8 mouse cellular contexts compared by ENCODE assay signal in genomic region chrX:152001182-152001684, GRCm38 (mm10). TPM values are rescaled to one million over a fixed set of nuclear protein-coding genes. Genes with fewer than 3 reads are reported as not detected.
A peak's percentile ranks its signal among the peaks of the same experiment; 100 is the strongest.
DNase-seq lines count a peak whose midpoint lies in the region; ATAC-seq and TF ChIP-seq lines count a peak whose summit lies in the region.

No protein-coding gene starts in this region.

- H3K9me3 ChIP-seq in lung, embryonic 14.5 days (ENCODE audit: low read depth, low read length) = no peaks in the 10 kb centered on the region
- peaks cover 4% of the 10 kb centered on the region; the same call in 1 of the 2 replicates for H3K9me3 ChIP-seq in erythroblast, embryonic 14.5 days (ENCODE audit: control insufficient read depth, low read length)
- no peaks in the 10 kb centered on the region for H3K9me3 ChIP-seq in limb, embryonic 13.5 days

- peaks cover 11% of the 10 kb centered on the region; the same call in 1 of the 2 replicates for H3K36me3 ChIP-seq in lung, embryonic 14.5 days (ENCODE audit: insufficient read depth)
- H3K36me3 ChIP-seq in erythroblast, embryonic 14.5 days (ENCODE audit: control insufficient read depth) = peaks cover 25% of the 10 kb centered on the region
- peaks cover 17% of the 10 kb centered on the region; the same call in 1 of the 2 replicates for H3K36me3 ChIP-seq in limb, embryonic 13.5 days

- 30% methylated on average over 9 of the region's 9 CpGs for WGBS in lung, embryonic 14.5 days
- 37% methylated on average over 9 of the region's 9 CpGs for WGBS in limb, embryonic 13.5 days
- 35% methylated on average over 9 of the region's 9 CpGs for WGBS in olfactory bulb, adult 2 months

- H3K9ac ChIP-seq in lung, embryonic 14.5 days = peak overlapping the region; percentile 54; the same call in 1 of the 2 replicates
- no peak overlapping the region for H3K9ac ChIP-seq in limb, embryonic 13.5 days

- H3K27ac ChIP-seq in lung, embryonic 14.5 days (ENCODE audit: low read depth) = no peak overlapping the region
- peak overlapping the region; percentile 44; the same call in 1 of the 2 replicates for H3K27ac ChIP-seq in limb, embryonic 13.5 days
- no peak overlapping the region for H3K27ac ChIP-seq in olfactory bulb, adult 2 months (ENCODE audit: insufficient read depth, low read depth, low read length)

- peak overlapping the region; percentile 50 for H3K4me3 ChIP-seq in lung, embryonic 14.5 days (ENCODE audit: low read depth, low read length)
- H3K4me3 ChIP-seq in erythroblast, embryonic 14.5 days (replicated peaks) = peak overlapping the region; percentile 76
- H3K4me3 ChIP-seq in limb, embryonic 13.5 days = peak overlapping the region; percentile 52
- H3K4me3 ChIP-seq in olfactory bulb, adult 2 months (ENCODE audit: insufficient read depth, low read depth, low read length) = peak overlapping the region; percentile 65; the same call in 1 of the 2 replicates

- H3K4me1 ChIP-seq in lung, embryonic 14.5 days (ENCODE audit: insufficient read depth) = no peaks in the 10 kb centered on the region
- H3K4me1 ChIP-seq in erythroblast, embryonic 14.5 days (ENCODE audit: control insufficient read depth) = peaks cover 19% of the 10 kb centered on the region
- H3K4me1 ChIP-seq in limb, embryonic 13.5 days = no peaks in the 10 kb centered on the region
- H3K4me1 ChIP-seq in olfactory bulb, adult 2 months (ENCODE audit: control insufficient read depth, insufficient read depth, low read length) = no peaks in the 10 kb centered on the region

- no peak for TF ChIP-seq POLR2A in olfactory bulb, adult 2 months (IDR thresholded peaks at IDR 0.05; ENCODE audit: insufficient read depth, low read depth, low read length)

- H3K4me2 ChIP-seq in lung, embryonic 14.5 days = peak overlapping the region; percentile 63
- H3K4me2 ChIP-seq in limb, embryonic 13.5 days (replicated peaks) = peak overlapping the region; percentile 54

- peak; percentile 7; the same call in 1 of the 2 replicates for ATAC-seq in lung, embryonic 14.5 days (ENCODE audit: insufficient read depth)
- ATAC-seq in limb, embryonic 13.5 days (ENCODE audit: low FRiP score, low read depth) = peak; percentile 22; the same call in 1 of the 2 replicates

- no peak for TF ChIP-seq CTCF in lung, embryonic 14.5 days (IDR thresholded peaks at IDR 0.05; ENCODE audit: low read depth)
- TF ChIP-seq CTCF in olfactory bulb, adult 2 months (IDR thresholded peaks at IDR 0.05; ENCODE audit: insufficient read depth, low read depth, low read length) = no peak

- H3K27me3 ChIP-seq in lung, embryonic 14.5 days (ENCODE audit: insufficient read depth, low read length) = 0 out of 2 replicates have a peak, but pooled peaks cover 4% of the 10 kb centered on the region
- H3K27me3 ChIP-seq in erythroblast, embryonic 14.5 days (ENCODE audit: control insufficient read depth) = peaks cover 28% of the 10 kb centered on the region
- peaks cover 67% of the 10 kb centered on the region for H3K27me3 ChIP-seq in limb, embryonic 13.5 days

- peak; percentile 0 for DNase-seq in lung, embryonic 14.5 days
- DNase-seq in lung, postnatal 25 days (ENCODE audit: low spot score) = no peak
- no peak for DNase-seq in T-cell, adult 2 months (ENCODE audit: low spot score)
- no peak for DNase-seq in layer of hippocampus, adult 18-20 months (ENCODE audit: low spot score in 2 of 2)
- DNase-seq in kidney, adult 11 months = no peak

RNA-seq across cellular contexts. Expression of gene Hsd17b10, which starts 0.4 kb away (rescaled TPM):
- 219 and 223 TPM in 2 replicates for polyA plus RNA-seq in lung, embryonic 14.5 days (2014; fragmentation: Nextera tagmentation; extraction: Ambion mirVana)
- 1.6 and 2.3 TPM in 2 replicates for polyA plus RNA-seq in erythroblast, embryonic 14.5 days (2012)
- polyA plus RNA-seq in limb, embryonic 13.5 days (2015; fragmentation: Nextera tagmentation; extraction: Ambion mirVana) = 261 and 274 TPM in 2 replicates
- polyA plus RNA-seq in olfactory bulb, adult 2 months (2012; ENCODE audit: insufficient read depth, insufficient read length, low replicate concordance, missing spikeins) = not detected in 2 replicates
- 10 to 100 TPM; 48.6 to 49.5 TPM for total RNA-seq in layer of hippocampus, adult 18-20 months (2021)

RNA-seq across cellular contexts. Expression of gene Ribc1, which starts 14.9 kb away (rescaled TPM):
- polyA plus RNA-seq in lung, embryonic 14.5 days (2014; fragmentation: Nextera tagmentation; extraction: Ambion mirVana) = 1.5 and 2.0 TPM in 2 replicates
- polyA plus RNA-seq in erythroblast, embryonic 14.5 days (2012) = 0.25 and 0.48 TPM in 2 replicates
- 2.3 and 2.6 TPM in 2 replicates for polyA plus RNA-seq in limb, embryonic 13.5 days (2015; fragmentation: Nextera tagmentation; extraction: Ambion mirVana)
- polyA plus RNA-seq in olfactory bulb, adult 2 months (2012; ENCODE audit: insufficient read depth, insufficient read length, low replicate concordance, missing spikeins) = not detected in 2 replicates
- not detected for total RNA-seq in layer of hippocampus, adult 18-20 months (2021)

RNA-seq across cellular contexts. Expression of gene Smc1a, which starts 15.0 kb away (rescaled TPM):
- polyA plus RNA-seq in lung, embryonic 14.5 days (2014; fragmentation: Nextera tagmentation; extraction: Ambion mirVana) = 116 and 117 TPM in 2 replicates
- polyA plus RNA-seq in erythroblast, embryonic 14.5 days (2012) = 2.4 and 2.9 TPM in 2 replicates
- polyA plus RNA-seq in limb, embryonic 13.5 days (2015; fragmentation: Nextera tagmentation; extraction: Ambion mirVana) = 114 and 116 TPM in 2 replicates
- 161 TPM in 1 of 2 replicates, not detected in the other for polyA plus RNA-seq in olfactory bulb, adult 2 months (2012; ENCODE audit: insufficient read depth, insufficient read length, low replicate concordance, missing spikeins)
- 10 to 100 TPM; 49.4 to 49.9 TPM for total RNA-seq in layer of hippocampus, adult 18-20 months (2021)

Comparison
In these comparisons a context has a peak if more than half of its experiments do, and no peak if none do; other contexts are left out.
1. RNA of gene Hsd17b10, which starts 0.4 kb away (polyA plus RNA-seq): 261 to 274 TPM in limb, embryonic 13.5 days and 219 to 223 TPM in lung, embryonic 14.5 days; 1.6 to 2.3 TPM in erythroblast, embryonic 14.5 days and not detected in olfactory bulb, adult 2 months; every median in the first group is over 10 times any median in the second.
2. Peak in every context shown above with its lines, with median percentiles within 50 percentile points of each other: H3K4me3 ChIP-seq.